Mouse (Mus musculus) forebrain, postnatal 0 days (tissue): ENCODE measurements around the gene Tbxas1. TPM values are rescaled to one million over a fixed set of nuclear protein-coding genes. Genes with fewer than 3 reads are reported as not detected.

Source experiments
- ATAC-seq: fragments of 200-750 bp; cut with Nextera tagmentation; 2 replicates; pipeline ENCODE4 v1.8.0; 2017; ENCODE audit warnings: mild to moderate bottlenecking, moderate library complexity
- DNase-seq: peaks from one replicate; pipeline ENCODE4 v3.0.0-alpha.2; 2015
- H3K27ac ChIP-seq: fragments of 300-500 bp; sonication (generic); 2 replicates; pipeline ENCODE4 v1.5.1; 2014; ENCODE audit warnings: low read depth, mild to moderate bottlenecking, antibody characterized with exemption, low read length, moderate library complexity, mixed read lengths
- H3K27me3 ChIP-seq: fragments of 300-500 bp; sonication (generic); 2 replicates; pipeline ENCODE4 v1.6.1; 2014; ENCODE audit warnings: mild to moderate bottlenecking, low read length, mixed read lengths; ENCODE audit not compliant: insufficient read depth
- H3K36me3 ChIP-seq: fragments of 300-500 bp; sonication (generic); 2 replicates; pipeline ENCODE4 v1.6.1; 2014; ENCODE audit warnings: mild to moderate bottlenecking, moderate library complexity; ENCODE audit not compliant: insufficient read depth
- H3K4me1 ChIP-seq: fragments of 300-500 bp; sonication (generic); 2 replicates; pipeline ENCODE4 v1.6.1; 2014; ENCODE audit warnings: antibody characterized with exemption; ENCODE audit not compliant: insufficient read depth
- H3K4me2 ChIP-seq: fragments of 300-500 bp; sonication (generic); 2 replicates; pipeline ENCODE4 v1.6.1; 2014; ENCODE audit warnings: low read depth, mild to moderate bottlenecking, moderate library complexity
- H3K4me3 ChIP-seq: fragments of 300-500 bp; sonication (generic); 2 replicates; pipeline ENCODE4 v1.5.1; 2014; ENCODE audit warnings: low read depth, low read length, mixed read lengths
- H3K9ac ChIP-seq: fragments of 300-500 bp; sonication (generic); 2 replicates; pipeline ENCODE4 v1.6.1; 2014; ENCODE audit warnings: mild to moderate bottlenecking
- H3K9me3 ChIP-seq: fragments of 300-500 bp; sonication (generic); 2 replicates; pipeline ENCODE4 v1.6.1; 2016; ENCODE audit warnings: low read length
- CTCF ChIP-seq: sonication (generic); IDR thresholded peaks from 2 replicates; pipeline ENCODE4 v1.5.1; 2016; ENCODE audit warnings: antibody characterized with exemption, control low read depth, low read depth
- WGBS: fragments of 180-500 bp; shearing (Covaris S2); extraction: QIAGEN DNeasy Blood & Tissue Kit; methylation state at CpG from one replicate; pipeline ENCODE4 v1.1.7; 2014; 5-methylcytosine and 5-hydroxymethylcytosine counted together
- polyA plus RNA-seq: library from polyadenylated mRNA; unstranded; fragments of >200 nt; fragmentation: Nextera tagmentation; extraction: Ambion mirVana; gene quantifications from 2 replicates; pipeline ENCODE4 v1.2.1, GENCODE M21; 2015
- total RNA-seq: library from RNA; depleted of rRNA; stranded (reverse); fragments of >200 nt; gene quantifications from 2 replicates; pipeline ENCODE4 v1.2.3, GENCODE M21; 2014

Tbxas1 gene
- total and polyA plus RNA-seq, 2 experiments from 2014 or later = 1.5 to 2.0 TPM

GRCm38 (mm10) chr6:39074186-39074585 is 199.0 kb downstream of the Tbxas1 start:
- ATAC-seq = no peak
- no peak for TF ChIP-seq CTCF
- no peak for DNase-seq

GRCm38 (mm10) chr6:39076498-39076897 is 201.3 kb downstream of the Tbxas1 start:
- Histone ChIP-seq H3K4me1 (no peaks in the 10 kb centered on the region), H3K4me2 (no peak overlapping the region), H3K4me3 (no peak overlapping the region), H3K27ac (no peak overlapping the region), H3K27me3 (no peaks in the 10 kb centered on the region), H3K9me3 (no peaks in the 10 kb centered on the region), H3K36me3 (no peaks in the 10 kb centered on the region), H3K9ac (no peak overlapping the region)
- no peak for ATAC-seq
- no peak for DNase-seq
- TF ChIP-seq CTCF = no peak

More at GRCm38 (mm10) chr6:39074186-39074585, 199.0 kb downstream of the Tbxas1 start:
- no peaks in the 10 kb centered on the region for H3K9me3 ChIP-seq
- no peak overlapping the region for H3K4me2 ChIP-seq
- no peak overlapping the region for H3K4me3 ChIP-seq
- H3K27ac ChIP-seq = no peak overlapping the region
- no peaks in the 10 kb centered on the region for H3K4me1 ChIP-seq
- H3K9ac ChIP-seq = no peak overlapping the region
- no peaks in the 10 kb centered on the region for H3K36me3 ChIP-seq
- no peaks in the 10 kb centered on the region for H3K27me3 ChIP-seq

GRCm38 (mm10) chr6:39104631-39105030 is 229.4 kb downstream of the Tbxas1 start:
- TF ChIP-seq CTCF = no peak
- ATAC-seq = no peak
- DNase-seq = no peak
- Histone ChIP-seq H3K4me2 (no peak overlapping the region), H3K4me3 (no peak overlapping the region), H3K9ac (no peak overlapping the region), H3K36me3 (no peaks in the 10 kb centered on the region), H3K27me3 (no peaks in the 10 kb centered on the region), H3K9me3 (no peaks in the 10 kb centered on the region), H3K27ac (no peak overlapping the region), H3K4me1 (no peaks in the 10 kb centered on the region)
- 84% methylated on average over 4 of the region's 4 CpGs for WGBS

GRCm38 (mm10) chr6:39106812-39107211 is 231.6 kb downstream of the Tbxas1 start:
- WGBS = 58% methylated on average over 2 of the region's 2 CpGs
- DNase-seq = no peak

GRCm38 (mm10) chr6:39112701-39113100 is 237.5 kb downstream of the Tbxas1 start:
- H3K27ac ChIP-seq = no peak overlapping the region
- H3K4me2 ChIP-seq = no peak overlapping the region
- no peak overlapping the region for H3K4me3 ChIP-seq
- WGBS = 96% methylated on average over 3 of the region's 3 CpGs
- H3K9me3 ChIP-seq = no peaks in the 10 kb centered on the region
- H3K9ac ChIP-seq = no peak overlapping the region
- TF ChIP-seq CTCF = no peak
- ATAC-seq = no peak
- DNase-seq = no peak
- peaks cover 17% of the 10 kb centered on the region; the same call in 1 of the 2 replicates for H3K27me3 ChIP-seq
- no peaks in the 10 kb centered on the region for H3K4me1 ChIP-seq
- no peaks in the 10 kb centered on the region for H3K36me3 ChIP-seq

More at GRCm38 (mm10) chr6:39106812-39107211, 231.6 kb downstream of the Tbxas1 start:
- H3K4me2 ChIP-seq = no peak overlapping the region
- H3K4me3 ChIP-seq = no peak overlapping the region
- H3K27ac ChIP-seq = no peak overlapping the region
- no peak for ATAC-seq
- no peaks in the 10 kb centered on the region for H3K36me3 ChIP-seq
- H3K9me3 ChIP-seq = no peaks in the 10 kb centered on the region
- no peaks in the 10 kb centered on the region for H3K4me1 ChIP-seq
- H3K9ac ChIP-seq = no peak overlapping the region
- peak; percentile 25 for TF ChIP-seq CTCF
- no peaks in the 10 kb centered on the region for H3K27me3 ChIP-seq

- ATAC-seq (no peak), DNase-seq (no peak)
- no peak for TF ChIP-seq CTCF
- H3K4me2 ChIP-seq = no peak overlapping the region
- no peak overlapping the region for H3K27ac ChIP-seq
- no peaks in the 10 kb centered on the region for H3K9me3 ChIP-seq
- H3K27me3 ChIP-seq = peaks cover 18% of the 10 kb centered on the region; the same call in 1 of the 2 replicates
- no peak overlapping the region for H3K4me3 ChIP-seq
- no peaks in the 10 kb centered on the region for H3K36me3 ChIP-seq
- no peak overlapping the region for H3K9ac ChIP-seq
- 89% methylated on average over 3 of the region's 3 CpGs for WGBS
- H3K4me1 ChIP-seq = no peaks in the 10 kb centered on the region
These were observed 237.9 kb downstream of the Tbxas1 start for GRCm38 (mm10) chr6:39113141-39113540.

GRCm38 (mm10) chr6:39115438-39115837 is 240.2 kb downstream of the Tbxas1 start:
- Histone ChIP-seq H3K9me3 (no peaks in the 10 kb centered on the region), H3K4me1 (no peaks in the 10 kb centered on the region), H3K9ac (no peak overlapping the region), H3K36me3 (no peaks in the 10 kb centered on the region), H3K4me2 (no peak overlapping the region), H3K27me3 (peaks cover 31% of the 10 kb centered on the region), H3K4me3 (no peak overlapping the region), H3K27ac (no peak overlapping the region)
- TF ChIP-seq CTCF = no peak
- ATAC-seq = no peak
- 97% methylated on average over 1 of the region's 1 CpGs for WGBS
- DNase-seq = no peak
